ENCODE assay signal across 22 mouse cellular contexts in genomic region chr9:108499943-108500342, GRCm38 (mm10). TPM values are rescaled to one million over a fixed set of nuclear protein-coding genes. Genes with fewer than 3 reads are reported as not detected.
"Had no signal": no experiment of that assay in that cellular context is flagged by ENCODE, and none has a peak within 500 bp of the region (broad histone marks: within the 10 kb centered on the region; RNA-seq: fewer than 3 reads in every experiment).

No protein-coding gene starts in this region.

- H3K27ac ChIP-seq: liver, embryonic 13.5 days; liver, embryonic 15.5 days; lung, embryonic 15.5 days; macrophage; midbrain, embryonic 12.5 days; neural tube, embryonic 13.5 days; neural tube, embryonic 15.5 days; stomach, embryonic 15.5 days; stomach, postnatal 0 days had no signal

- DNase-seq: liver, embryonic 13.5 days; liver, postnatal 0 days; lung, adult 2 months; lung, postnatal 14 days; lung, postnatal 36 days; midbrain, embryonic 14.5 days; retina, postnatal 1 day; right cerebral cortex, adult 18-20 months; right cerebral cortex, postnatal 25 days; thymus, adult 2 months; thymus, postnatal 25 days; thymus, postnatal 4 days had no signal

- H3K27me3 ChIP-seq: liver, embryonic 13.5 days; liver, embryonic 15.5 days; lung, embryonic 15.5 days; midbrain, embryonic 12.5 days; neural tube, embryonic 13.5 days; neural tube, embryonic 15.5 days; stomach, embryonic 15.5 days had no signal

- H3K4me1 ChIP-seq: liver, embryonic 13.5 days; liver, embryonic 15.5 days; lung, embryonic 15.5 days; midbrain, embryonic 12.5 days; neural tube, embryonic 13.5 days; neural tube, embryonic 15.5 days; stomach, embryonic 15.5 days had no signal

- H3K4me2 ChIP-seq: liver, embryonic 13.5 days; liver, embryonic 15.5 days; lung, embryonic 15.5 days; midbrain, embryonic 12.5 days; neural tube, embryonic 13.5 days; neural tube, embryonic 15.5 days; stomach, embryonic 15.5 days had no signal

- H3K9me3 ChIP-seq: liver, embryonic 13.5 days; liver, embryonic 15.5 days; lung, embryonic 15.5 days; midbrain, embryonic 12.5 days; neural tube, embryonic 13.5 days; neural tube, embryonic 15.5 days; stomach, embryonic 15.5 days had no signal

- ATAC-seq: liver, postnatal 0 days; lung, postnatal 0 days had no signal

- H3K4me3 ChIP-seq: liver, embryonic 13.5 days; liver, embryonic 15.5 days; lung, embryonic 15.5 days; midbrain, embryonic 12.5 days; neural tube, embryonic 13.5 days; neural tube, embryonic 15.5 days; stomach, embryonic 15.5 days had no signal

RNA-seq across cellular contexts. Expression of gene Lamb2, which starts 20.4 kb away (rescaled TPM):
- total RNA-seq: monocyte, adult 5-6 weeks had no signal
